Mouse (Mus musculus): ENCODE measurements around the gene Pus7. TPM values are rescaled to one million over a fixed set of nuclear protein-coding genes. Genes with fewer than 3 reads are reported as not detected.

Gene Pus7
- 11.1 and 11.2 TPM in 2 replicates for polyA plus RNA-seq (2015; fragmentation: Nextera tagmentation; extraction: Ambion mirVana)

DNA sequence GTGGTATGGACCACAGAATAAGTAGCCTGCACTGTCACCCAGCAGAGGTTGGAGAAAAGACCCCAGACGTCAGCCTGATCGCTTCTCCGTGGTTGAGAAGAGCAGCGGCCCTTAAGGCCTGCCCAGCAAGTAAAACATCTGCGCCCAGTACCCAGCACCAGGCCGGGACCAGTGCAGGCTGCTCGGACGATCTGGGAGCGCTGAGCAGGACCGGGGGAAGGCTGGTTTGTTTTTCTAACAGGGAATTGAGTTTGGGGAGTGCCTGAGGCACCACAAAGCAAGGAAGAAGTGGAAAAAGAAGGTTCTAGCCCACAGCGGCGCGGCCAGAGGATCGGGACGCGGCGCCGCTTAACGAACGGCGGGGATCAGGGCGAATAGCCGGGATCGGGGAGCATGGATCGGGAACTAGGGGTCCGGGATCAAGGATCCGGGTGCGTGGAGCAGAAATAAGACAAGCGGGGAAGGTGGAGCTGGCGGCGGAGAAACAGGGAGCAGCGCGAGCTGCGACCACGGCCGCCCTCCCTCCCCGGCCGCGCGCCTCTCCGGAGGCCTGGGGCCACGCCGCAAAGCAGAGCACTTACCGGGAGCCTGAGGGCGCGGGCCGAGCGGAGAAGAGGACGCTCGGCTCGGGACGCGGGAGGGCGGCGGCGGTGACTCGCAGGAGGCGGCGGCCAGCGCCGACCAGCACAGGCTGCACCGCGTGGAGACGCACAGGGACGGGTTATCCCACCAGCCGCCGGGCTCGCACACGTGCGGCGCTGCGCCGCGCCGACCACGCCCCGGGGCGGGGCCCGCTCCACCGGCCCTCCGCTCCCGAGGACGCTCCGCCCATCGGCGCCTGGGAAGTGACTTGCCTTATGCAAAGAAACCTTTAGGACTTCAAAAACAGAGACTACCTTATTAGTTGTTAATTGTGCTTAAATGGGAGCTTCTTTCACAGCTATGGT lies at the start of gene Pus7:
TSS of gene Pus7 (minus strand) at position 781 of the 947 bp plus-strand sequence.
- Histone ChIP-seq H3K4me3 (ENCODE audit: low read depth, low read length) (peak within 1 kb of the TSS; percentile 78), H3K4me2 (ENCODE audit: low read depth, low read length) (peak within 1 kb of the TSS; percentile 95), H3K27me3 (ENCODE audit: control insufficient read depth, insufficient read depth, low read depth, low read length) (no peaks in the 10 kb centered on the region), H3K9ac (ENCODE audit: low read depth, low read length) (peak within 1 kb of the TSS; percentile 80), H3K36me3 (ENCODE audit: control insufficient read depth, insufficient read depth) (no peaks in the 10 kb centered on the region), H3K27ac (ENCODE audit: low read length) (peak within 1 kb of the TSS; percentile 46), H3K9me3 (replicated peaks; ENCODE audit: control insufficient read depth, low read length) (no peaks in the 10 kb centered on the region), H3K4me1 (ENCODE audit: control insufficient read depth, low read depth, low read length) (peaks cover 20% of the 10 kb centered on the region)
- peak; percentile 94 for ATAC-seq (ENCODE audit: low read depth)
- WGBS (ENCODE audit: insufficient replicate concordance) = under 1% methylated on average over 84 of the region's 86 CpGs

DNA sequence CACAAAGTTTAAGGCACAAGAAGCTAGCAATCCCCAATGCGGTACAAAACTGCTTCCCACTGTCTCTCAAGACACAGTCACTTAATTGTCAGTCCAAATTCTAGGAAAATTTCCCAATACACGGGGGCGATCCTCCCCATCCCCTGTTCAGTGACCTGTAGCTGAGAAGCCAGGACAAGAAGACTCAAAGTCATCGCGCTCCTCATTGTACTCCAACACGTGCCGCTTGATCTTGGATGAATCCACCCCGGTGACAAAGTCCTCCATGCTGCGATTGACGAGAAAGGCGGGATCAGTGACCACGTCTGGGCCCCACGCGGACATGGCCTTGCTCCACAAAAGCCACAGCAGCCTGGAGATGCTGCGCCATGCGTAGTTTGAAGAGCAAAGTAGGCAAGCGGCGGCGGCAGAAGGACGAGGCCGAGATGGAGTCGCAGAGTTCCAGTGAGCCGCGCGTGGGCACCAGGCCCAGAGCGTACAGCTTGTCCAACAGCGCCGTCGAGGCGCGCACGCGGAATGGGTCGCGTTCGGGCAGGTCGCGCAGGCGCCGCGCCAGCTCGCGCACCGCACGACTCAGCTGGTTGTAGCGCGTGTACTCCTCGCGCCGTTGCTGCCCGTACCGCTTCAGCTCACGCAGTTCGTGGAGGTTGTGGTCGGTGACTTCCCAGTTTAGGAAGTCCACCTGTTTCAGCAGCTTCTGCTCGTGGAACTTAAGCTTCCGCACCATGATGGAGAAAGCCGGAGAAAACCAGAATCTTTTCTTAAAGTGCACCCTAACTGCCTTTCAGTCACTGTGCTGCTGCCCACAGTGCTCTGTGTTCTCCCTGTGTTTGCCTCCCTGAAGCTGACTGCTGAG lies 47.6 kb upstream of the Pus7 start:
- Histone ChIP-seq H3K36me3 (ENCODE audit: control insufficient read depth, insufficient read depth) (no peaks in the 10 kb centered on the region), H3K27me3 (ENCODE audit: control insufficient read depth, insufficient read depth, low read depth, low read length) (peaks cover 16% of the 10 kb centered on the region), H3K9ac (ENCODE audit: low read depth, low read length) (no peak overlapping the region), H3K9me3 (replicated peaks; ENCODE audit: control insufficient read depth, low read length) (no peaks in the 10 kb centered on the region), H3K27ac (ENCODE audit: low read length) (no peak overlapping the region), H3K4me3 (ENCODE audit: low read depth, low read length) (no peak overlapping the region), H3K4me2 (ENCODE audit: low read depth, low read length) (no peak overlapping the region), H3K4me1 (ENCODE audit: control insufficient read depth, low read depth, low read length) (no peaks in the 10 kb centered on the region)
- no peak for ATAC-seq (ENCODE audit: low read depth)
- WGBS (ENCODE audit: insufficient replicate concordance) = 44% methylated on average over 58 of the region's 58 CpGs

DNA sequence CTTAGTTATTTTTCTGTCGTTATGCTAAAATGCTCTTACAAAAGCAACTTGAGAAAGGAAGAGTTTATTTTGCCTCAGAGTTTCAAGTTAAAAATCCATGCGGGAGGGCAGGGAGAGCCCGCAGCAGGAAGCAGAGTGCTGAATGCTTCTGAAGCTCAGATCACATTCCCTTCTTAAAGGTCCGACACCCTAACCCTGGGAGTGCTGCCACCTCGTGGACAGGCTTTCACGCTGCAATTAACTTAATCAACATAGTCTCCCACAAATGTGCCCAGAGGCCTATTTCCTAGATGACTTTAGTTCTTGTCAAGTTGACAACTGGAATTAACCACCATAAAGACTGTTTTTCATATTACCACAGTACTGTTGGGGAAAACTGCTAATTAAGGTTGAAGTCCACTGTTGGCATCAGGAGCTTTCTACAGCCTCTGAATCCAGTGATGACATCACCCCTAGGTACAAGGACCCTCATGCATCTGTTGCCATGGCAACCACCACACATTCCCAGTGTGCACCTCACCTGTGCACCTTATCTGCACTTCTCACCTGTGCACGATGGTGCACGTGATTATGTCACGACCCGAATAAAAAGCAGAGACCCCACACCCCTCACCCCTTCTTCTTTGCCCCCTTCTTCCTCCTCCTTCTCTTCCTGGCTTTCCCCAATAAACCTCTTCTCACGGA lies 43.0 kb upstream of the Pus7 start:
- Histone ChIP-seq H3K4me2 (ENCODE audit: low read depth, low read length) (no peak overlapping the region), H3K9me3 (replicated peaks; ENCODE audit: control insufficient read depth, low read length) (no peaks in the 10 kb centered on the region), H3K9ac (ENCODE audit: low read depth, low read length) (no peak overlapping the region), H3K36me3 (ENCODE audit: control insufficient read depth, insufficient read depth) (no peaks in the 10 kb centered on the region), H3K27ac (ENCODE audit: low read length) (no peak overlapping the region), H3K27me3 (ENCODE audit: control insufficient read depth, insufficient read depth, low read depth, low read length) (peaks cover 12% of the 10 kb centered on the region), H3K4me3 (ENCODE audit: low read depth, low read length) (no peak overlapping the region), H3K4me1 (ENCODE audit: control insufficient read depth, low read depth, low read length) (no peaks in the 10 kb centered on the region)
- 20% methylated on average over 11 of the region's 11 CpGs for WGBS (ENCODE audit: insufficient replicate concordance)
- no peak for ATAC-seq (ENCODE audit: low read depth)

DNA sequence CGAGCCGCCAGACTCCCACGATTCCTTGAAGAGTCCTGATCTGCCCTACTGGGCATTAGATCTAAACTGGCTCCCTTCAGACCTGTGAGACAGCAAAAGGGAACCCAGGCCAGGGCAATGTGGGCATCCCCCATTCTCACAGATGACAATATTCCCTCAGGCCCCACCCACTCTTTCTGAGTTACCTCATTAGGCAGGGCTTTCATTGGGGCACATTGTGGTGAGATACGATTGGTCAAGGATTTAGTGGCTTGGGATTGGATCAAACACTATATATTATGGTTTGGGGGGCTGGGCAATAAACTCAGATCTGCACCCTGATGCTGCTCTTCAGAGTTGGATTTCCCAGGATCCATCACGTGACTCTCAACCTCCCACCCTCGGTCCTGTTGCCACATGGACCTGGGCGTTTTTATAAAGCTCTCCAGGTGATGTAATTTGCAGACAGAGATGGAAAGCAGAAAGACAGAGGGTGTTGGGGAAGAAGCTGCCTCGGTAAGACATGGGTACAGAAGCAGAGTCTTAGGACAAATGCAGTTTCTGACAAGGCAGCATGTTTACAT lies 40.7 kb upstream of the Pus7 start:
- Histone ChIP-seq H3K9me3 (replicated peaks; ENCODE audit: control insufficient read depth, low read length) (no peaks in the 10 kb centered on the region), H3K4me3 (ENCODE audit: low read depth, low read length) (no peak overlapping the region), H3K27me3 (ENCODE audit: control insufficient read depth, insufficient read depth, low read depth, low read length) (no peaks in the 10 kb centered on the region), H3K9ac (ENCODE audit: low read depth, low read length) (no peak overlapping the region), H3K27ac (ENCODE audit: low read length) (no peak overlapping the region), H3K4me2 (ENCODE audit: low read depth, low read length) (no peak overlapping the region), H3K4me1 (ENCODE audit: control insufficient read depth, low read depth, low read length) (no peaks in the 10 kb centered on the region), H3K36me3 (ENCODE audit: control insufficient read depth, insufficient read depth) (peaks cover 11% of the 10 kb centered on the region)
- no peak for ATAC-seq (ENCODE audit: low read depth)
- WGBS (ENCODE audit: insufficient replicate concordance) = 67% methylated on average over 8 of the region's 8 CpGs

DNA sequence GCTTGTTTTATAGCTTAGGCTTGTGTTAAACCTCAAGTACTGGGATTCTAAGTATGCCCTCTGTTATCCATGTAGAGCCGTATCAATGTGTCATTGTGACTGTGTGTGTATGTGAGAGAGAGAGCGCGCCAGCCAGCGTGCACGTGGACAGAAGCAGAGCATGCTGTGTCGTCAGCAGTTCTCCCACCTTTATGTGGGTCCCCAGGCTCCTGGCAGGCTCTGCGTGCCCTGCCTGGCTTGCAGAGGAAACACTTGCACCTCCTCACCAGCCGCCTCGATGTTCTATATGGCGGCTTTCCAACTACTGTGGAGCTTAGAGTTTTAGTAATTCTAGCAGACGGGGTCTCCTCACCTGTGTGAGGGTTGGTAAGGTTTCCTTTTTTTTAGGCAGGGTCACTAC lies 38.8 kb upstream of the Pus7 start:
- Histone ChIP-seq H3K27ac (ENCODE audit: low read length) (no peak overlapping the region), H3K4me2 (ENCODE audit: low read depth, low read length) (no peak overlapping the region), H3K4me3 (ENCODE audit: low read depth, low read length) (no peak overlapping the region), H3K27me3 (ENCODE audit: control insufficient read depth, insufficient read depth, low read depth, low read length) (no peaks in the 10 kb centered on the region), H3K9me3 (replicated peaks; ENCODE audit: control insufficient read depth, low read length) (no peaks in the 10 kb centered on the region), H3K36me3 (ENCODE audit: control insufficient read depth, insufficient read depth) (peaks cover 20% of the 10 kb centered on the region), H3K9ac (ENCODE audit: low read depth, low read length) (no peak overlapping the region), H3K4me1 (ENCODE audit: control insufficient read depth, low read depth, low read length) (no peaks in the 10 kb centered on the region)
- ATAC-seq (ENCODE audit: low read depth) = no peak
- WGBS (ENCODE audit: insufficient replicate concordance) = 68% methylated on average over 11 of the region's 11 CpGs

DNA sequence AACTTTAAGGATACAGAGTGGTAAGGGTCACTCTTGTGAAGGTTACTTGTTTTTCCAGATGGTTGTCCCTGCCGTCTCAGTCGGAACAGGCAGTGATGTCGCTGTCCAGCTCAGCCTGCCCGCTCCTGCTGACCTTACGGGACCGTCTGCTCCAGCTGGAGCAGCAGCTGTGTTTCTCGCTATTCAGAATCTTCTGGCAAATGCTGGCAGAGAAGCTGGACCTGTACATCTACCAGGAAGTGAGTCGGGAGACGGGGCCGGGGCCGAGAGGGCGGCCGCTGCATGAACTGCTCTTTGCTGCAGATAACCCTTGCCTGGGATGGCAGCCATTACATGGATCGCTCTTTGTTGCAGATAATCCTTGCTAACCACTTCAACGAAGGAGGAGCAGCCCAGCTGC lies 33.2 kb upstream of the Pus7 start:
- H3K36me3 ChIP-seq (ENCODE audit: control insufficient read depth, insufficient read depth) = peaks cover 48% of the 10 kb centered on the region
- no peaks in the 10 kb centered on the region for H3K27me3 ChIP-seq (ENCODE audit: control insufficient read depth, insufficient read depth, low read depth, low read length)

DNA sequence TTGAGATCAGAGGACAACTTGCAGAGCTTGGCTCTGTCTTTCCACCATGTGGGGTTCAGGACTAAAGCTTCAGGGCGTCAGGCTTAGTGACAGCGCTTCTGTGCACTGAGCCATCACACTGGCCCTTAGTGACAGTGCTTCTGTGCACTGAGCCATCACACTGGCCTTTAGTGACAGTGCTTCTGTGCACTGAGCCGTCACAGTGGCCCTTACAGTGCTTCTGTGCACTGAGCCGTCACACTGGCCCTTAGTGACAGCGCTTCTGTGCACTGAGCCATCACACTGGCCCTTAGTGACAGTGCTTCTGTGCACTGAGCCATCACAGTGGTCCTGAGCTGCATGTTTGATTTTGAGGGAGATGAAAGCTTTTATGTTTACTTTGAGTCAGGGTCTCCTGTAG lies 31.3 kb upstream of the Pus7 start:
- Histone ChIP-seq H3K9me3 (replicated peaks; ENCODE audit: control insufficient read depth, low read length) (0 out of 2 replicates have a peak, but pooled peaks cover 2% of the 10 kb centered on the region), H3K4me3 (ENCODE audit: low read depth, low read length) (no peak overlapping the region), H3K4me2 (ENCODE audit: low read depth, low read length) (no peak overlapping the region), H3K36me3 (ENCODE audit: control insufficient read depth, insufficient read depth) (peaks cover 58% of the 10 kb centered on the region), H3K27ac (ENCODE audit: low read length) (no peak overlapping the region), H3K9ac (ENCODE audit: low read depth, low read length) (no peak overlapping the region), H3K27me3 (ENCODE audit: control insufficient read depth, insufficient read depth, low read depth, low read length) (no peaks in the 10 kb centered on the region), H3K4me1 (ENCODE audit: control insufficient read depth, low read depth, low read length) (no peaks in the 10 kb centered on the region)
- ATAC-seq (ENCODE audit: low read depth) = no peak
- 83% methylated on average over 5 of the region's 5 CpGs for WGBS (ENCODE audit: insufficient replicate concordance)

More for the DNA sequence above, 33.2 kb upstream of the Pus7 start:
- 88% methylated on average over 15 of the region's 15 CpGs for WGBS (ENCODE audit: insufficient replicate concordance)
- Histone ChIP-seq H3K4me1 (ENCODE audit: control insufficient read depth, low read depth, low read length) (no peaks in the 10 kb centered on the region), H3K4me2 (ENCODE audit: low read depth, low read length) (no peak overlapping the region), H3K4me3 (ENCODE audit: low read depth, low read length) (no peak overlapping the region), H3K9ac (ENCODE audit: low read depth, low read length) (no peak overlapping the region), H3K9me3 (replicated peaks; ENCODE audit: control insufficient read depth, low read length) (0 out of 2 replicates have a peak, but pooled peaks cover 2% of the 10 kb centered on the region), H3K27ac (ENCODE audit: low read length) (no peak overlapping the region)
- no peak for ATAC-seq (ENCODE audit: low read depth)

DNA sequence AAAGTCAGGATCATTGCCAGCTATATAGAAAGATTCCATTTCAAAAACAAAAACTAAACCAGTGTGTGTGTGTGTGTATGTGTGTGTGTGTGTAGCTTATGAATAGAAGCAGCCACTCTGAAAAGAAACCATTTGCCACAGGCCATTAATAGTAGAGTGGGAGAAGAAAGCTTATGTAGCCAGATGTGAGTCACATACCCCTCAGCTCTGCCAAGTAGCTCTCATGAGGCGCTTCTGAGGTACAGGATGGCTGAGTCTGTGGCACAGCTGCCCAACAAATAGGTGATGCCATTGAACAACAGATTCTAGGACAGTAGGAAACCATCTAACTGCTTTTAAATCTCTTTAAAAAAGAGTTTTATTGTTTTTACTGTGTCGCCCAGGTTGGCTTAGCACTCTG lies 9.2 kb upstream of the Pus7 start:
- Histone ChIP-seq H3K9me3 (replicated peaks; ENCODE audit: control insufficient read depth, low read length) (no peaks in the 10 kb centered on the region), H3K4me1 (ENCODE audit: control insufficient read depth, low read depth, low read length) (peaks cover 13% of the 10 kb centered on the region), H3K9ac (ENCODE audit: low read depth, low read length) (no peak overlapping the region), H3K4me2 (ENCODE audit: low read depth, low read length) (no peak overlapping the region), H3K27me3 (ENCODE audit: control insufficient read depth, insufficient read depth, low read depth, low read length) (no peaks in the 10 kb centered on the region), H3K36me3 (ENCODE audit: control insufficient read depth, insufficient read depth) (peaks cover 18% of the 10 kb centered on the region), H3K27ac (ENCODE audit: low read length) (no peak overlapping the region), H3K4me3 (ENCODE audit: low read depth, low read length) (no peak overlapping the region)
- ATAC-seq (ENCODE audit: low read depth) = no peak
- WGBS (ENCODE audit: insufficient replicate concordance) = 79% methylated on average over 2 of the region's 2 CpGs
